Mouse (Mus musculus): ENCODE data around the gene Mymx. TPM values are rescaled to one million over a fixed set of nuclear protein-coding genes. Genes with fewer than 3 reads are reported as not detected.

The Mymx gene
- polyA plus RNA-seq, 1 experiment from 2014 or later: 1.1 TPM

DNA sequence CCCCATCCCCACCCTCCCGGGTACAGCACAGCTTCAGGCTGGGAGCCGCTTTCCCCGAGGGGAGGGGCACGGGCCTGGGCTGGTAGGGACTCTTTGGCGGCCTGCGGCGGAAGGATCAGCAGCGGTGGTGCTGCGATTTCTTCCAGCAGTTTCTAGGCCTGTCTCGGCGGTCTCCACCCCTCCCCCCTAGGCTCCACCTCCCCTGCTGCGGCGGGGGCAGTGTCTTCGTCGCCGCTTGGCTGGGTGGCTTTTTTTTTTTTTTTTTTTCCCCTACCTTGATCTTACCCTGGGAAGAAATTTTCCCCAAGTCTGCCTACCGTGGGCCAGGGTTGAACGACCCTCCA lies 28.1 kb downstream of the Mymx start:
- peak overlapping the region; percentile 92 for H3K4me3 ChIP-seq (ENCODE audit: low read depth, low read length)
- peak overlapping the region; percentile 86 for H3K4me2 ChIP-seq (replicated peaks; ENCODE audit: low read depth, low read length)
- H3K27ac ChIP-seq (ENCODE audit: low read depth, low read length): peak overlapping the region; percentile 92
- H3K27me3 ChIP-seq (ENCODE audit: control insufficient read depth, insufficient read depth, low read length): no peaks in the 10 kb centered on the region
- ATAC-seq (ENCODE audit: low FRiP score) (peak; percentile 70), DNase-seq (ENCODE audit: low spot score) (peak; percentile 94)
- peaks cover 4% of the 10 kb centered on the region; the same call in 1 of the 2 replicates for H3K4me1 ChIP-seq (replicated peaks; ENCODE audit: control insufficient read depth, insufficient read depth, low read length)
- H3K9ac ChIP-seq (ENCODE audit: low read depth, low read length): peak overlapping the region; percentile 85
- 0% methylated on average over 18 of the region's 18 CpGs for whole genome bisulfite sequencing
- H3K9me3 ChIP-seq (ENCODE audit: control insufficient read depth, low read length): no peaks in the 10 kb centered on the region
- peaks cover 18% of the 10 kb centered on the region for H3K36me3 ChIP-seq (ENCODE audit: control insufficient read depth, insufficient read depth, low read length)

DNA sequence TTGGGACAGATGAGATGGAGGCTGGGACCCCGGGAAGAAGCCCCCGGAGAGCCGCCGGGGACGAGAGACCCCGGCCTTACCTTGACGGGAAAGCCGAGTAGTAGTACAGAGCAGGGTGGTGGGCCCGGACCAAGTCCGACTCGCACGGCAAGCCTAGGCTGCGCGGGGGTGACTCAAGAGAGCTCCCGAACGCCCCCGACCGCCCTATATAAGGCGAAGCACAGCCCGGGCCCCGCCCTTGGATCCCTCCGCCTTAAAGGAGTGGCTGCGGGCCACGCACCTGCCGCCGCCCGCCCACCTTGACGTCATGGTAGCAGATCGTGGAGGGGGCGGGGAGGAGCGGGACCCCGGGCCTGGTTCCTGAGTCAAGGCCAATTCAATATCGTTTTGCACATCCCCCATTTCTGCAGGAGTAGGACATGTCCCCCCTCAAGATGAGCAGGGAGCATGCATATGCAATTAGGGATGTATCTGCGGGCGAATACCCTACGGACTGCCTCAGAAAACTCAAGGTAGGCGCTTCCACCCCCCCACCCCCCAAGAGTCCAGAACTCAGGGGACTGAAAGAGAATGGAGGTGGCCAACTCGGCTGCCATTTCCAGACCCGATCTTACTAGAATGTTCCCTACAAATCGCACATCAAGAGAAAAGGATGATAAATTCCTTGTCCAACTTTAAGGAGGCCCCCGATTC lies 28.7 kb downstream of the Mymx start, which contains the start of gene Hsp90ab1:
Hsp90ab1 (minus strand) TSS at position 185 of the 693 bp plus-strand sequence.
- Histone ChIP-seq H3K27me3 (ENCODE audit: control insufficient read depth, insufficient read depth, low read length) (no peaks in the 10 kb centered on the region), H3K36me3 (ENCODE audit: control insufficient read depth, insufficient read depth, low read length) (peaks cover 20% of the 10 kb centered on the region), H3K27ac (ENCODE audit: low read depth, low read length) (peak within 1 kb of the TSS; percentile 92), H3K4me1 (replicated peaks; ENCODE audit: control insufficient read depth, insufficient read depth, low read length) (peaks cover 4% of the 10 kb centered on the region; the same call in 1 of the 2 replicates), H3K4me2 (replicated peaks; ENCODE audit: low read depth, low read length) (peak within 1 kb of the TSS; percentile 86), H3K9ac (ENCODE audit: low read depth, low read length) (peak within 1 kb of the TSS; percentile 99), H3K4me3 (ENCODE audit: low read depth, low read length) (peak within 1 kb of the TSS; percentile 92), H3K9me3 (ENCODE audit: control insufficient read depth, low read length) (no peaks in the 10 kb centered on the region)
- under 1% methylated on average over 41 of the region's 41 CpGs for WGBS
- DNase-seq (ENCODE audit: low spot score) (peak; percentile 100), ATAC-seq (ENCODE audit: low FRiP score) (peak; percentile 86)

GRCm38 (mm10) chr17:45572103-45573086 lies 29.5 kb downstream of the Mymx start:
- Histone ChIP-seq H3K9me3 (ENCODE audit: control insufficient read depth, low read length) (no peaks in the 10 kb centered on the region), H3K4me3 (ENCODE audit: low read depth, low read length) (peak overlapping the region; percentile 92), H3K27ac (ENCODE audit: low read depth, low read length) (peak overlapping the region; percentile 92), H3K4me1 (replicated peaks; ENCODE audit: control insufficient read depth, insufficient read depth, low read length) (peaks cover 4% of the 10 kb centered on the region; the same call in 1 of the 2 replicates), H3K27me3 (ENCODE audit: control insufficient read depth, insufficient read depth, low read length) (no peaks in the 10 kb centered on the region), H3K36me3 (ENCODE audit: control insufficient read depth, insufficient read depth, low read length) (peaks cover 20% of the 10 kb centered on the region), H3K9ac (ENCODE audit: low read depth, low read length) (peak overlapping the region; percentile 99), H3K4me2 (replicated peaks; ENCODE audit: low read depth, low read length) (peak overlapping the region; percentile 86)
- WGBS: under 1% methylated on average over 56 of the region's 57 CpGs
- DNase-seq (ENCODE audit: low spot score) (peak; percentile 89), ATAC-seq (ENCODE audit: low FRiP score) (peak; percentile 67)

DNA sequence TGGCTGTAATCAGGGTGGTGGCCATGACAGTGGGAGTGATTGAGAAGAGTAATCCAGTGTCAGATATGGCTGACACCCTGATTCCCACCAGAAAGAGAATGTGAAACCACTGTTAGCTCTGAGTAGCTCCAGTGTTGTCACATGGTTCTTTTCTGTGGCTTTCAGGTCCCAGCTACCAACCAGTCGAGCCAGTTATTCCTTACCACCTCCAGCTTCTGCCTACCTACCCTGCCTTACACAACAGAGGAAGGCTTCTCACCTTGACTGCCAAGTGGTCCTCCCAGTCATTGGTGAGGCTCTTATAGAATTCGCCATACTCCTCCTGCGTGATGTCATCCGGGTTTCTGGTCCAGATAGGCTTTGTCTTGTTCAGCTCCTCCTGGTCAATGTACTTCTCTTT lies 31.9 kb downstream of the Mymx start:
- Histone ChIP-seq H3K4me1 (replicated peaks; ENCODE audit: control insufficient read depth, insufficient read depth, low read length) (peaks cover 7% of the 10 kb centered on the region; the same call in 1 of the 2 replicates), H3K36me3 (ENCODE audit: control insufficient read depth, insufficient read depth, low read length) (peaks cover 20% of the 10 kb centered on the region), H3K9ac (ENCODE audit: low read depth, low read length) (no peak overlapping the region), H3K27me3 (ENCODE audit: control insufficient read depth, insufficient read depth, low read length) (no peaks in the 10 kb centered on the region), H3K4me3 (ENCODE audit: low read depth, low read length) (no peak overlapping the region), H3K4me2 (replicated peaks; ENCODE audit: low read depth, low read length) (no peak overlapping the region), H3K27ac (ENCODE audit: low read depth, low read length) (no peak overlapping the region), H3K9me3 (ENCODE audit: control insufficient read depth, low read length) (no peaks in the 10 kb centered on the region)
- ATAC-seq (ENCODE audit: low FRiP score) (no peak), DNase-seq (ENCODE audit: low spot score) (no peak)
- WGBS: 82% methylated on average over 4 of the region's 4 CpGs

DNA sequence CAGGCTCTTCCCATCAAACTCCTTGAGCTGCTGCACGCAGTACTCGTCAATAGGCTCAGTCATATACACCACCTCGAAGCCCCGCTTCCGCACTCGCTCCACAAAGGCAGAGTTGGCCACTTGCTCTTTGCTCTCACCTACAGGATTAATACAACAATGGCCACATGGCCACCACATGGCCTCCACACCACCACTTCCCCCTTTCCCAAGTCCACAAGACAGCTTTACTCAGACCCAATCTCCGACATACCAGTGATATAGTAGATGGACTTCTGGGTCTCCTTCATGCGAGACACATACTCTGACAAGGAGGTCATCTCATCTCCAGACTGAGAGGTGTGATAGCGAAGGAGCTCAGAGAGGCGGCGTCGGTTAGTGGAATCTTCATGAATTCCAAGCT lies 32.9 kb downstream of the Mymx start:
- DNase-seq (ENCODE audit: low spot score): no peak
- WGBS: 90% methylated on average over 12 of the region's 12 CpGs
- no peak for ATAC-seq (ENCODE audit: low FRiP score)
- peaks cover 20% of the 10 kb centered on the region for H3K36me3 ChIP-seq (ENCODE audit: control insufficient read depth, insufficient read depth, low read length)
- no peak overlapping the region for H3K4me3 ChIP-seq (ENCODE audit: low read depth, low read length)
- H3K4me2 ChIP-seq (replicated peaks; ENCODE audit: low read depth, low read length): no peak overlapping the region
- peaks cover 7% of the 10 kb centered on the region; the same call in 1 of the 2 replicates for H3K4me1 ChIP-seq (replicated peaks; ENCODE audit: control insufficient read depth, insufficient read depth, low read length)
- no peak overlapping the region for H3K9ac ChIP-seq (ENCODE audit: low read depth, low read length)
- no peaks in the 10 kb centered on the region for H3K27me3 ChIP-seq (ENCODE audit: control insufficient read depth, insufficient read depth, low read length)
- no peak overlapping the region for H3K27ac ChIP-seq (ENCODE audit: low read depth, low read length)
- no peaks in the 10 kb centered on the region for H3K9me3 ChIP-seq (ENCODE audit: control insufficient read depth, low read length)

GRCm38 (mm10) chr17:45567162-45567601 lies 34.7 kb downstream of the Mymx start:
- Histone ChIP-seq H3K9ac (ENCODE audit: low read depth, low read length) (no peak overlapping the region), H3K27me3 (ENCODE audit: control insufficient read depth, insufficient read depth, low read length) (no peaks in the 10 kb centered on the region), H3K4me2 (replicated peaks; ENCODE audit: low read depth, low read length) (no peak overlapping the region), H3K27ac (ENCODE audit: low read depth, low read length) (no peak overlapping the region), H3K4me3 (ENCODE audit: low read depth, low read length) (no peak overlapping the region), H3K9me3 (ENCODE audit: control insufficient read depth, low read length) (no peaks in the 10 kb centered on the region), H3K4me1 (replicated peaks; ENCODE audit: control insufficient read depth, insufficient read depth, low read length) (peaks cover 7% of the 10 kb centered on the region; the same call in 1 of the 2 replicates), H3K36me3 (ENCODE audit: control insufficient read depth, insufficient read depth, low read length) (peaks cover 20% of the 10 kb centered on the region)
- no peak for ATAC-seq (ENCODE audit: low FRiP score)
- WGBS: 32% methylated on average over 4 of the region's 4 CpGs
- no peak for DNase-seq (ENCODE audit: low spot score)

DNA sequence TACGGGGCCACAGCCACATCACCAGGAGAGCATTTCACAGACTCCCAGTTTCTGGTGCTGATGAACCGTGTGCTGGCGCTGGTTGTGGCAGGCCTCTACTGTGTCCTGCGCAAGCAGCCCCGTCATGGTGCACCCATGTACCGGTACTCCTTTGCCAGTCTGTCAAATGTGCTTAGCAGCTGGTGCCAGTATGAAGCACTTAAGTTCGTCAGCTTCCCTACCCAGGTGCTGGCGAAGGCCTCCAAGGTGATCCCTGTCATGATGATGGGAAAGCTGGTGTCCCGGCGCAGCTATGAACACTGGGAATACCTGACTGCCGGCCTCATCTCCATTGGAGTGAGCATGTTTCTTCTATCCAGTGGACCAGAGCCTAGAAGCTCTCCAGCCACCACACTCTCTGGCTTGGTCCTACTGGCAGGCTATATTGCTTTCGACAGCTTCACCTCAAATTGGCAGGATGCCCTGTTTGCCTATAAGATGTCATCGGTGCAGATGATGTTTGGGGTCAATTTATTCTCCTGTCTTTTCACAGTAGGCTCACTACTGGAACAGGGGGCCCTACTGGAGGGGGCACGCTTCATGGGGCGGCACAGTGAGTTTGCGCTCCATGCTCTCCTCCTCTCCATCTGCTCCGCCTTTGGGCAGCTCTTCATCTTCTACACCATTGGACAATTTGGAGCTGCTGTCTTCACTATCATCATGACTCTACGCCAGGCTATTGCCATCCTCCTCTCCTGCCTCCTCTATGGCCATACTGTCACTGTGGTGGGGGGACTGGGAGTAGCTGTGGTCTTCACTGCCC lies 35.3 kb downstream of the Mymx start:
- WGBS: 75% methylated on average over 18 of the region's 18 CpGs
- H3K4me2 ChIP-seq (replicated peaks; ENCODE audit: low read depth, low read length): no peak overlapping the region
- H3K4me3 ChIP-seq (ENCODE audit: low read depth, low read length): no peak overlapping the region
- no peak overlapping the region for H3K9ac ChIP-seq (ENCODE audit: low read depth, low read length)
- no peak for ATAC-seq (ENCODE audit: low FRiP score)
- H3K4me1 ChIP-seq (replicated peaks; ENCODE audit: control insufficient read depth, insufficient read depth, low read length): peaks cover 6% of the 10 kb centered on the region; the same call in 1 of the 2 replicates
- H3K36me3 ChIP-seq (ENCODE audit: control insufficient read depth, insufficient read depth, low read length): peaks cover 20% of the 10 kb centered on the region
- no peak overlapping the region for H3K27ac ChIP-seq (ENCODE audit: low read depth, low read length)
- no peaks in the 10 kb centered on the region for H3K27me3 ChIP-seq (ENCODE audit: control insufficient read depth, insufficient read depth, low read length)
- no peak for DNase-seq (ENCODE audit: low spot score)
- H3K9me3 ChIP-seq (ENCODE audit: control insufficient read depth, low read length): no peaks in the 10 kb centered on the region

DNA sequence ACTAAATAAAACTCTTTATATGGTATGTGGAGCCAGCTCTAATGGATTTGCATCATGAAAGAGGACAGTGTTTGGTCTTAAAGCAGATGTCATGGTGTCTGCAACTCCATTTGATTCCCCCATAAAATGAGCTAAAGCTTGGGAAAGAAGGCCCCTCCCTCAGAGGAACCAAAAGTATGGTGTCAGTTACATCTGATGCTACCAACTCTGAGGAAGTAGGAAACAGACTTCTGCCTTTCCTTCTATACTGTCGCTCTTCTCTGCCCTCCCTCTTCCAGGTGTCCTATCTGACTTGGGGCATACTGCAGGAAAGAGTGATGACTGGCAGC lies 35.9 kb downstream of the Mymx start:
- no peak overlapping the region for H3K4me2 ChIP-seq (replicated peaks; ENCODE audit: low read depth, low read length)
- WGBS: 92% methylated on average over 1 of the region's 1 CpGs
- H3K9me3 ChIP-seq (ENCODE audit: control insufficient read depth, low read length): no peaks in the 10 kb centered on the region
- no peak overlapping the region for H3K4me3 ChIP-seq (ENCODE audit: low read depth, low read length)
- H3K27me3 ChIP-seq (ENCODE audit: control insufficient read depth, insufficient read depth, low read length): no peaks in the 10 kb centered on the region
- H3K4me1 ChIP-seq (replicated peaks; ENCODE audit: control insufficient read depth, insufficient read depth, low read length): peaks cover 5% of the 10 kb centered on the region; the same call in 1 of the 2 replicates
- no peak overlapping the region for H3K27ac ChIP-seq (ENCODE audit: low read depth, low read length)
- no peak for ATAC-seq (ENCODE audit: low FRiP score)
- peaks cover 15% of the 10 kb centered on the region for H3K36me3 ChIP-seq (ENCODE audit: control insufficient read depth, insufficient read depth, low read length)
- H3K9ac ChIP-seq (ENCODE audit: low read depth, low read length): no peak overlapping the region
- no peak for DNase-seq (ENCODE audit: low spot score)

Data from hindbrain, embryonic 11.5 days (tissue).